Mouse (Mus musculus) heart, embryonic 10.5 days (tissue): Measurements from ENCODE around the gene Ppard. TPM values are rescaled to one million over a fixed set of nuclear protein-coding genes. Genes with fewer than 3 reads are reported as not detected.

Source experiments
- DNase-seq: peaks from one replicate; pipeline ENCODE4 v3.0.0-alpha.2; 2017; ENCODE audit warnings: low spot score
- H3K27ac ChIP-seq: fragments of 300-500 bp; sonication (generic); 2 replicates; pipeline ENCODE4 v1.5.1; 2016; ENCODE audit warnings: mild to moderate bottlenecking
- H3K27me3 ChIP-seq: fragments of 300-500 bp; sonication (generic); 2 replicates; pipeline ENCODE4 v1.6.1; 2016; ENCODE audit warnings: mild to moderate bottlenecking; ENCODE audit not compliant: poor library complexity, insufficient read depth, severe bottlenecking
- H3K36me3 ChIP-seq: fragments of 300-500 bp; sonication (generic); 2 replicates; pipeline ENCODE4 v1.6.1; 2016; ENCODE audit warnings: mild to moderate bottlenecking, moderate library complexity
- H3K4me1 ChIP-seq: fragments of 300-500 bp; sonication (generic); 2 replicates; pipeline ENCODE4 v1.6.1; 2016; ENCODE audit warnings: mild to moderate bottlenecking
- H3K4me3 ChIP-seq: fragments of 300-500 bp; sonication (generic); 2 replicates; pipeline ENCODE4 v1.5.1; 2016; ENCODE audit warnings: mild to moderate bottlenecking, moderate library complexity
- H3K9me3 ChIP-seq: fragments of 300-500 bp; sonication (generic); 2 replicates; pipeline ENCODE4 v1.6.1; 2016; ENCODE audit warnings: mild to moderate bottlenecking, moderate library complexity
- WGBS: fragments of 180-500 bp; shearing (Covaris S2); methylation state at CpG from one replicate; pipeline ENCODE4 v1.1.7; 2016; 5-methylcytosine and 5-hydroxymethylcytosine counted together
- polyA plus RNA-seq: library from polyadenylated mRNA; unstranded; fragments of >200 nt; fragmentation: Nextera tagmentation; extraction: Ambion mirVana; gene quantifications from 2 replicates; pipeline ENCODE4 v1.2.1, GENCODE M21; 2016

The Ppard gene
- polyA plus RNA-seq, 1 experiment from 2014 or later: 1.2 TPM

DNA sequence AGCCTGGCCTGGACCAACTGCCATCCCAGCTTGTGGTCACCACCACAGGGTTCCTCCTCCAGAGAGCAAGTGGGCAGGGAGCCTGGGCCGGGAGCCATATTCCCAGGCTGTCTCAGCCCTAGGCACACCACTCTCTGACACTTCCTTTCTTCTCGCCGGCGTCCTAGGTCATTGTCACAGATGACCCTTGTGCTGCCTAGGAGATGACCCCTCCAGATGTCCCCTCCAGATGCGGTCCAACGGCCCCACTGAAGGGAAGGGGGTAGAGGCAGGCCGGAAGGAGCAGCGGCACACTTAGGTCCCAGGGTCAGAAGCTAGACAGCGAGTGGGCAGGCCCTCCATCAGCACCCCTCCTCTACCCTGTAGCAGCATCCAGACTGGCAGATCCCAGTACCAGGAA lies 67.8 kb downstream of the Ppard start:
- peaks cover 30% of the 10 kb centered on the region for H3K36me3 ChIP-seq
- peaks cover 32% of the 10 kb centered on the region for H3K4me1 ChIP-seq
- 56% methylated on average over 9 of the region's 9 CpGs for WGBS
- no peaks in the 10 kb centered on the region for H3K9me3 ChIP-seq
- no peak for DNase-seq
- H3K4me3 ChIP-seq: no peak overlapping the region
- H3K27me3 ChIP-seq: no peaks in the 10 kb centered on the region
- H3K27ac ChIP-seq: peak overlapping the region; percentile 67

DNA sequence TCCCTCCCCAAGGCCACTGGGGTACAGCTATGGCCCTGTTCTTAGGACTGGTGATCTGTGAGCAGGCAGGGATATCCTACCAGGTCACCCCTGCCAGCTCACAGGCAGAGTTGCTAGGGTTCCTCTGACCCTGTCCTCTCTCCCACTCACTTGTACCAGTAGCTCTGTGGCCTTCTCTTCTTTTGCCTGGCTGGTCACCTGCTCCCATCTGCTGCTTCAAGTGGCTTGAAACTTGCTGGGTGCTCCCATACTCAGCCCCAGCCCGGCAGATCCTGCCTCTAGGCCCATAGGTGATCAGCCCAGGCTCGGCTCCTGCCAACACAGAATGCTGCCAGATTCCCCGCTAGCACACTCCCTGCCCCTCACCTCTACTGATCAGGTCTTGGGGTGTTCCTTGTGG lies 68.3 kb downstream of the Ppard start:
- Histone ChIP-seq H3K9me3 (no peaks in the 10 kb centered on the region), H3K27ac (peak overlapping the region; percentile 67; the same call in 1 of the 2 replicates), H3K27me3 (no peaks in the 10 kb centered on the region), H3K4me1 (peaks cover 32% of the 10 kb centered on the region), H3K4me3 (no peak overlapping the region), H3K36me3 (peaks cover 25% of the 10 kb centered on the region)
- DNase-seq: no peak
- 69% methylated on average over 3 of the region's 3 CpGs for WGBS

DNA sequence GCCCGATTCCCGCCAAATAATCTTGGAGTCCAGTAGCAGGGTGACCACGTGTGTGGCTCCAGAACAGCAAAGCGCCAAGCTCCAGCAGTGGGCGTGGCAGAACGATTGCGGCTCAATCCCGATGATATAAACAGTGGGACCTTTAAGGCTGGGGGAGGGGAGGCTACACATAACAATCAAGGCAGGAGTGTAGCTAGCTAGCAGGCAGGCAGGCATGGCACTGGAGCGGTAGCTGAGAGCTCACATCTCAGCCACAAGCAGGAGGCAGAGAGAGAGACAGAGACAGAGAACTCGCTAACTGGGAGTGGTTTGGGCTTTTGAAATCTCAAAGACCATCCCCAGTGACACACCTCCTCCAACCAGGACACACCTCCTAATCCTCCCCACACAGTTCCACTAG lies 72.7 kb downstream of the Ppard start:
- no peak for DNase-seq
- 46% methylated on average over 10 of the region's 10 CpGs for WGBS
- Histone ChIP-seq H3K9me3 (no peaks in the 10 kb centered on the region), H3K4me1 (peaks cover 26% of the 10 kb centered on the region), H3K4me3 (no peak overlapping the region), H3K27ac (no peak overlapping the region), H3K27me3 (0 out of 2 replicates have a peak, but pooled peaks cover 7% of the 10 kb centered on the region), H3K36me3 (0 out of 2 replicates have a peak, but pooled peaks cover 1% of the 10 kb centered on the region)

DNA sequence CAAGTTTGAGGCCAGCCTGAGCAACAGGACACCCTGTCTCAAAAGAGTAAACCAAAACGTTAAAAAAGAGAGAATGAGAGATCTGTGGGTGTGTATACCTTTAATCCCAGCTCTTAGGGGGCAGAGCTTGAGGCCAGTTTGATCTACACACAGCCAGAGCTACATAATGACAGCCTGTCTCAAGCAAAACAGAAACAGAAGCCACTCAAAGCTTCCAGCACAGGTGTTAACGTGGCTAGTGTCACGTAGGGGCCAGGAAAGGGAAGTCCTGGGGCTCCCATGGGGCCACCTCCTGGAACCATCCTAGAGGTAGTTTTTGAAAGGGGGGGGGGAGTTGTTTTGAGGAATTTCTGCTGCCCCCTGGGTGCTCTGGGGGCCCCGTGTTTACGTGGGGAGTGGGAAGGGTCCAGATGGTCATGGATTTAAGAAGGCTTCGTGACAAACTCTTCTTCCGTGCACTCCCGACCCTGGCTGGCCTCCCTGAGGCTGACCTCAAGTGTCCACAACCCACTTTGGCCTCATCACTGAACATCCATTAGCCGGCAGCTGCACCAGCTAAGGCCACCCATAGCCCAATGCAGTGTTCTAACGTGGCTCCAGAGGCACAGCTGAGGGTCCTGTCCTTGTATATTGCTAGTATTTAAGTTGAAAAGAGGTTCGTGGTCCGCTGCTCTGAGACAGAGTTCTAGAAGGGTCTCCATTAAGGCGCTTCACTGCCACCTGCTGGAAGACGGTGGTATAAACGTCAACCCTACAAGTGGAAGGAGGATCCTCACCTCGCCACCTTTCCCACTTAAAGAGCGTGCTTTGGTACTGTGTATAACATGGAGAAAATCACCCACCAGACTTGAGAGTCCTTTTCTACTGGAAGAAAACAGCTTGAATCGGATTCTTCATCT lies 76.0 kb downstream of the Ppard start:
- WGBS: 18% methylated on average over 18 of the region's 18 CpGs
- Histone ChIP-seq H3K9me3 (no peaks in the 10 kb centered on the region), H3K4me3 (no peak overlapping the region), H3K27ac (peak overlapping the region; percentile 38; the same call in 1 of the 2 replicates), H3K27me3 (0 out of 2 replicates have a peak, but pooled peaks cover 7% of the 10 kb centered on the region), H3K36me3 (no peaks in the 10 kb centered on the region), H3K4me1 (peaks cover 23% of the 10 kb centered on the region)
- peak; percentile 92 for DNase-seq

DNA sequence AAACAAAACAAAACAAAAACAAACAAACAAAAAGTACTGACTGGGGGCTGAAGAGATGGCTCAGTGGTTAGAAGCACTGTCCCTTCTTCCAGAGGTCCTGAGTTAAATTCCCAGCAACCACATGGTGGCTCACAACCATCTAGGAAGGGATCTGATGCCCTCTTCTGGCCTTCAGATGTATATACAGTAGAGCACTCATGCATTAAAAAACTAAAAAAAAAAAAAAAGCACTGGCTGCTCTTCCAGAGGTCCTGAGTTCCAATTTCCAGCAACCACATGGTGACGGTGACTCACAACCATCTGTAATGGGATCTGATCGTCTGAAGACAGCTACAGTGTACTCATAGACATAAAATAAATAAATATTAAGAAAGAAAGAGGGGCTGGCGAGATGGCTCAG lies 78.3 kb downstream of the Ppard start:
- Histone ChIP-seq H3K27me3 (0 out of 2 replicates have a peak, but pooled peaks cover 7% of the 10 kb centered on the region), H3K4me1 (peaks cover 33% of the 10 kb centered on the region), H3K4me3 (no peak overlapping the region), H3K9me3 (no peaks in the 10 kb centered on the region), H3K36me3 (peaks cover 4% of the 10 kb centered on the region), H3K27ac (no peak overlapping the region)
- no peak for DNase-seq
- 79% methylated on average over 3 of the region's 3 CpGs for WGBS

DNA sequence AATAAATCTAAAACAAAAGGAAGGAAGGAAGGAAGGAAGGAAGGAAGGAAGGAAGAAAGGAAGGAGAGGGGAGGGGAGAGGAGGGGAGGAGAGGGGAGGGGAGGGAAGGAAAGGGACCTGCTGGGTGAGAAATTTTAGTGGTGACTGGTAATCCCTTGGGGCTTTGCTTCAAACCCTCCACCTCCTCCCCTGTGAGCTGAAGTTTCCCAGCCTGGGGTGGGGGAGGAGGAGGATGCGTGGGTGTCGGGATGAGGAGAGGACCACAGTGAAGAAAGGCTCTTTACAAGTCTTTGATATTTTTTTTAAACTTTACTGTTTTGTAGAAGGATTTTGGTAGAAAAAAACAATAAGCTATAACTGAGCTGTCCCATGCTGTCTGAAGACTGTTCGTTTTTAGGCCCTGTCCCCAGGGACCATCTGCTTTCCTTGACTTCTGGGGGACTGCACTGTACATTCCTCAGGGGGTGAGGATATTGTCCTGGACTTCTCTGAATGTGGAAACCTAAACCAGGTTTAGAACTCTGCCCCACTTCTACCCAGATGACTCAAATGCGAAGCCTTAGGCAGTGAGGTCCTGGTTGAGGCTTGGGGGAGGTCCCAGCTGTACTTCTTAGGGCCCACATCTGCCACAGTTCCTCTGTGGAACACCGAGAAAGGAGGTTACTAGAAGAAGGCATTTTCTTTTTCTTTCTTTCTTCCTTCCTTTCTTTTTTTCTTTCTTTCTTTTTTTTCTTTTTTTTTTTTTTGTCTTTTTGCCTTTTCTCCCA lies 79.0 kb downstream of the Ppard start:
- no peak overlapping the region for H3K4me3 ChIP-seq
- peaks cover 40% of the 10 kb centered on the region for H3K4me1 ChIP-seq
- 70% methylated on average over 5 of the region's 5 CpGs for WGBS
- H3K27ac ChIP-seq: no peak overlapping the region
- no peak for DNase-seq
- H3K9me3 ChIP-seq: no peaks in the 10 kb centered on the region
- H3K36me3 ChIP-seq: peaks cover 11% of the 10 kb centered on the region
- 0 out of 2 replicates have a peak, but pooled peaks cover 7% of the 10 kb centered on the region for H3K27me3 ChIP-seq

DNA sequence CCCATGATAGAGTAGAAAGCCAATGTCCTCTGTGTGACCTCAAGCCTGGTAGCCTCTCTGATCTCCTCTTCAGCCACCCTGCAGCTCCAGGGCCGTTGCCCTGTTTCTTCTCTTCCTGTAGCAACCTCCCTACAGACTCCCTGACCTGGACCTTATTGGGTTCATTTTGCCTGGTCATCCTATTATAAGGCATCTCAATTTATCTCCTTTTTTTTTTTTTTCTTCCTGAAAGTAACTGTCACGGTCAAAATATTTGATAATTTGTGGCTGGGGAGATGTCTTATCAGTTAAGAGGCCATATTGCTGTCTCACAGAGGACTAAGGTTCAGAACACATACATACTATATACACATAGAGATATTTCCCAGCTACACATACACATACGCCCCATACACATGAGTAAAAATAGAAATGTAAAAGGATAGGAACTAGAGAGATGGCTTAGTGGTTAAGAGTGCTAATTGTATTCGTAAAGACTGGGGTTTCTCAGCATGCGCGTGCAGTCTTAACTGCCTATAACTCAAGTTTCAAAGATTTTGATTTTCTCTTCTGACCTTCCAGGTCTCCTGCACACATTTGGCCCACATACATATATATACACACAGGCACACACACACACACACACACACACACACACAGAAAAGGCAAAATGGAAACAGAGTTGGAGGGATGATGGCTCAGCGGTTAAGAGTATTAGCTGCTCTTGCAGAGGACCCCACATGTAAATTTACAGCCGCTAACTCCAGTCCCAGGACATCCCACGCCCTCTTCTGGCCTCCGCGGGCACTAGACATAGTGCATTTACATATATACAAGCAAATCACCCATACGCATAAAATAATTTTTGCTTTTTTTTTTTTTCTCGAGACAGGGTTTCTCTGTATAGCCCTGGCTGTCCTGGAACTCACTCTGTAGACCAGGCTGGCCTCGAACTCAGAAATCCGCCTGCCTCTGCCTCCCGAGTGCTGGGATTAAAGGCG lies 80.0 kb downstream of the Ppard start:
- no peak for DNase-seq
- H3K9me3 ChIP-seq: no peaks in the 10 kb centered on the region
- H3K36me3 ChIP-seq: peaks cover 21% of the 10 kb centered on the region
- peak overlapping the region; percentile 95; the same call in 1 of the 2 replicates for H3K27ac ChIP-seq
- 26% methylated on average over 17 of the region's 17 CpGs for WGBS
- peaks cover 44% of the 10 kb centered on the region for H3K4me1 ChIP-seq
- 0 out of 2 replicates have a peak, but pooled peaks cover 2% of the 10 kb centered on the region for H3K27me3 ChIP-seq
- peak overlapping the region; percentile 82 for H3K4me3 ChIP-seq

DNA sequence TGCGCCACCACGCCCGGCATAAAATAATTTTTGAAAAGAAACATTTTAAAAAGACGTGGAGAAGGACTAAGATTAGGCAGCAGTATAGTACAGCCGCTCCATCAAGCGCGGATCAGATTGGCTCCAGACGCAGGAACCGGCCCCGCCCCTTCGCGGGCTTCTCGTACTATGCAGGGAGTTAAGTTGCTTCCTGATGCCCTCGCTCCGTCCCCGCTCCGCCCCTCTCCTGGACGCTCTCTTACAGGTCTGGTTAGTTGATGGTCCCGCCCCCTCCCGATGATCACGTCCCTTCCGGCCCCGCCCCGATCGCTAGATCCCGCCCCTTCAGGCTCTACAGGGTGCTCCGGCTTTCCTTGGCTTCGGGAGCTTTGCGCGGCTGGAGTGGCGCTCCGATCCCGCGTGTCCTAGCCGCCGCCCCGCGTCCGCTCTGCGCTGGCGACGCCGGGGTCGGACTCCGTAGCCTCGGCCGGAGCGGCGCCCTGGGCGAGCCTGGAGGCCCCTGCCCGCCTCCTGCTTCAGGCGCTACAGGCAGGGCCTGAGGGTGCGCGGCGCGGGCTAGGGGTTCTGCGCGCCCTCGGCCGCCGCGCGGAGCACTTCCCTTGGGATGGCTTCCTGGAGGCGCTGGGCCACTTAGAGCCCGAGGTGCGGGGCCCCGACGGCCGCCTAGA lies 80.8 kb downstream of the Ppard start, which contains the start of gene Fance:
Fance (plus strand) TSS at position 308 of the 668 bp plus-strand sequence.
- H3K9me3 ChIP-seq: no peaks in the 10 kb centered on the region

DNA sequence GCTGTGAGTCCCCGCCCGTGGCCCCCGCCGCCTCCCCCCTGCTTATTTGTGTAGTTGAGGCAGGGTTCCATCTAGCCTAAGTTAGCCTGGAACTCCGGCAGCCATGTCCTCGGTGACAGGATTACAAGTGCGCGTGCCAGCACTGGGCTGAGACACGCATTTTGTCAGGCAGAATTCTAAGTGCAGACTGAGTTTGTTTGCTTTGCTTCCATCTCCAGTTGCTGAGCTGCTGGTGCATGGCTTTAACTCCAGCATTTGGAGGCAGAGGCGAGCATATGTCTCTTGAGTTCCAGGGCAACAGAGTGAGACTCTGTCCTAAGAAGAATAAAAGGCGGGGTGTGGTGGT lies 81.4 kb downstream of the Ppard start:
- WGBS: 3% methylated on average over 11 of the region's 11 CpGs
- Histone ChIP-seq H3K4me1 (peaks cover 39% of the 10 kb centered on the region), H3K27ac (peak overlapping the region; percentile 95), H3K36me3 (peaks cover 33% of the 10 kb centered on the region), H3K4me3 (peak overlapping the region; percentile 82), H3K27me3 (no peaks in the 10 kb centered on the region), H3K9me3 (no peaks in the 10 kb centered on the region)
- no peak for DNase-seq

More for the DNA sequence above, 80.8 kb downstream of the Ppard start, which contains the start of gene Fance:
- peak within 1 kb of the TSS; percentile 82 for H3K4me3 ChIP-seq
- WGBS: under 1% methylated on average over 69 of the region's 69 CpGs
- H3K36me3 ChIP-seq: peaks cover 28% of the 10 kb centered on the region
- H3K4me1 ChIP-seq: peaks cover 43% of the 10 kb centered on the region
- no peaks in the 10 kb centered on the region for H3K27me3 ChIP-seq
- DNase-seq: peak; percentile 100
- peak within 1 kb of the TSS; percentile 95 for H3K27ac ChIP-seq

DNA sequence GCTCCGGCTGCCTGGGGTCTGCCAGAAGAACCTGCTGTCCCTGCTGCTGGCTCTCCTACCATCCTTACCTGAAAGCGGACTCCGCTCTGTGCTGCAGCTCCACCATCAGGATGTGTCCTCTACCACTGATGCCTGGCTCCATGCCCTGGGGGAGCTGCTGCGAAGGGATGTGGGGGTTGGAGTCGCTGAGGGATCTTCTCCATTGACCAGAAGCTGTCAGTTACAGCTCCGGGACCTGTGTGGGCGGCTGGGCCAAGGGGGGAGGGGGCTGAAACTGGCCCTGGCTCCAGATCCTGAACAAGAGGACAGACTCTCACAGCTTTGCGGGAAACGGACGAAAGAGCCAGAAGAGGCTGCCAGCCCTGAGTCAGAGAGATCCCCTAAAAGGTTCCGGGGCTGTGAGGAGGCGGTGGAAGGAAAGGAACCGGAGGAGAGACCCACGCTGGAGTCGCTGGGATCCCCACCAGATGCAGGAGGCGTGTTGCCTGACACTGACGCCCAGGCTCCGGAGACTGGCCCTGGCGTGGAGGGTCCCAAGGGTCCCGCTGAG lies 83.2 kb downstream of the Ppard start:
- no peak overlapping the region for H3K4me3 ChIP-seq
- peaks cover 39% of the 10 kb centered on the region for H3K4me1 ChIP-seq
- no peaks in the 10 kb centered on the region for H3K9me3 ChIP-seq
- DNase-seq: no peak
- H3K27ac ChIP-seq: no peak overlapping the region
- H3K27me3 ChIP-seq: no peaks in the 10 kb centered on the region
- H3K36me3 ChIP-seq: peaks cover 48% of the 10 kb centered on the region
- 88% methylated on average over 20 of the region's 20 CpGs for WGBS

DNA sequence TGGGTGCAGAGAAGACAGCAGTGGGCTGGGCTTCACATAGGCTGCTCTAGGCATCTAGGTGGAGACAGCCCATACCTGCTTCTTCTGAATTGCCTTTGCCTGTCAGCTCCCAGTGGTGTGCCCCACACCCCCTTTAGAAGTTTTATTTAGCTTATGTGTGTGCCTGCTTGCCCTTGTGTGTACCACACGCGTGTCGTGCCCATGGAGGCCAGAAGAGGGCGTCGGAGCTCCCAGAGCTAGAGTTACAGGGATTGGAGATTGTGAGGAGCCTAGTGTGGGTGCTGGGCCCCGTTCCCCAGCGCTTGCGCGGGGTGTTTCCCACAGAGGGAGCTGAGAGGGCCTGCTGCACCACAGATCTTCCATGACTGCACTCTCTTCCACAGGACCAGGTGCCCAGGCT lies 84.0 kb downstream of the Ppard start:
- H3K27me3 ChIP-seq: no peaks in the 10 kb centered on the region
- H3K27ac ChIP-seq: peak overlapping the region; percentile 13; the same call in 1 of the 2 replicates
- 85% methylated on average over 9 of the region's 9 CpGs for WGBS
- peaks cover 55% of the 10 kb centered on the region for H3K36me3 ChIP-seq
- no peaks in the 10 kb centered on the region for H3K9me3 ChIP-seq
- H3K4me1 ChIP-seq: peaks cover 39% of the 10 kb centered on the region
- DNase-seq: no peak
- H3K4me3 ChIP-seq: no peak overlapping the region
